Mouse (Mus musculus) brain, embryonic 14.5 days (tissue): Measurements from ENCODE around the gene Xpr1. TPM values are rescaled to one million over a fixed set of nuclear protein-coding genes. Genes with fewer than 3 reads are reported as not detected.

Experiments used
- DNase-seq: peaks from one replicate; pipeline ENCODE4 v3.0.0-alpha.2; 2011; ENCODE audit warnings: low read depth
- CTCF ChIP-seq: fragments of 200-500 bp; IDR thresholded peaks from 2 replicates; pipeline ENCODE4 v1.5.1; 2012; ENCODE audit warnings: inconsistent platforms, mild to moderate bottlenecking, moderate library complexity, borderline replicate concordance; ENCODE audit not compliant: insufficient read depth, insufficient read length; ENCODE audit errors: extremely low read depth
- POLR2A ChIP-seq: fragments of 200-500 bp; IDR thresholded peaks from 2 replicates; pipeline ENCODE4 v1.6.1; 2012; ENCODE audit warnings: mild to moderate bottlenecking, inconsistent platforms, borderline replicate concordance; ENCODE audit not compliant: poor library complexity, insufficient read depth, insufficient read length, severe bottlenecking; ENCODE audit errors: extremely low read depth
- polyA plus RNA-seq: library from polyadenylated mRNA; depleted of rRNA; stranded (reverse); fragments of >200 nt; gene quantifications from 2 replicates; pipeline ENCODE4 v1.2.3, GENCODE M21; 2012

Gene Xpr1
- polyA plus RNA-seq, 1 experiment, result 125 TPM

DNA sequence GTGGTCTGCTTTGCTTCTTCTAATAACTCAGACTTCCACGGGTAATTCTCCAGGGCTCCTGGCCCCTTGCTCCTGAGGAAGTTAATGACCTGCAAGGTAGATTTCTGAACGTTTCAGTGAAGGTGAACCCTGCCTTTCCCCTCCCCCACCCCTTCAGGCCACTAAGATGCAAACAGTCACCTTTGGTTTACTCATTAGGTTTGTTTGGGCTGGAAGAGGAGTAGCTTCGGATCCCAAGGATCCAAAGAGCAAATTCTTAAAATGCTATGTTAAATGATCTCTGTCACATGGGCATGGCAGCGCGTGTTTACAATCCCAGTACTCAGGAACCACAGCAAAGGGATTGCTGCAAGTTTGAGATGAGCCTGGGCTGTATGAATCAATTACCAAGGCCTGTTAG lies 169.8 kb downstream of the Xpr1 start:
- TF ChIP-seq POLR2A (no peak), CTCF (no peak)

DNA sequence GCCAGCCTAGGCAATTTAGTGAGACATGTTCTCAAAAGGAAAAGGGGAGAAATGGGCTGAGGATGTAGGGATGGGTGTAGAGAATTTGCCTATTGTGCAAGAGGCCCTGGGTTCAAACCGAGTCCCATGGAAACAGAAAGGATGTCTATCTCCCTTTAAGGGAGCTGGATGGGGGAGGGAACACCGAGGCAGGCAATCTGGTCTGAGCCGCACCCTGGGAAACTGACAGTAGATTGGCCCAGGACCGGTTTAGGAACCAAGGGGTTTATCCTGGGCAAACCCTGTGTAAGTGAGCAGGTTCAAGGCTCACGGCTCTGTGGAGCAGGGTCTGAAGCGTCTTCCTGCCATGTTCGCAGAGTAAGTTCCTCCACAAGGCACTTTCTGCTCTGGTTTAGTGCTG lies 171.7 kb downstream of the Xpr1 start:
- TF ChIP-seq POLR2A (no peak), CTCF (no peak)
- no peak for DNase-seq

More for the DNA sequence above, 169.8 kb downstream of the Xpr1 start:
- no peak for DNase-seq

DNA sequence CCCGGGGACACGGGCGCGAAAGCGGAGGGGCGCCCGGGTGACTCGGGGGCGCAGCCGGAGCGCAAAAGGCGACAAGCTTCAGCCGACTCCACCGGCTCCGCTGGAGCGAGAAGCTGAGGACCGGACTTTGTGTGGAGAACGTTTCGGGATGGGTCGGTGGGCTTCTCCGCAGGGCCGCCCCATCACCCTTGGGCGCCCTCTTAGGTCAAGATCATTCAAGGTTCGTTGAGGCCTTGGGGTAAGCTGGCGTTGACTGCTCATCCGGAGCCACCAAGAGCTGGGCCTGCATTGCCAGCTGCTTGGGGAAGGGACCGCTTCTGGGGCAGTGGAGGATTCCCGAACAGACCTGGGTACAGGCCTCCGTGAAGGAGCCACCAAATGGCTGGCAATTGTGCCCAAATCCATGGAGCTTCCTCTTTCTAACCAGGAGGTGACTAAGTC lies 172.4 kb downstream of the Xpr1 start:
- no peak for DNase-seq
- TF ChIP-seq CTCF (no peak), POLR2A (no peak)

- peak; percentile 55 for DNase-seq
- TF ChIP-seq CTCF, result no peak
- 0 out of 2 replicates have a peak, but pooled peaks have one; percentile 32 for TF ChIP-seq POLR2A
Measured at GRCm38 (mm10) chr1:155243797-155244770, 173.1 kb downstream of the Xpr1 start, which contains the start of gene BC034090. Gene BC034090, minus strand, starts transcription at chr1:155244444.

GRCm38 (mm10) chr1:155242488-155242745 lies 174.8 kb downstream of the Xpr1 start:
- no peak for TF ChIP-seq CTCF
- TF ChIP-seq POLR2A, result no peak
- DNase-seq, result no peak

GRCm38 (mm10) chr1:155241701-155242487 lies 175.3 kb downstream of the Xpr1 start:
- TF ChIP-seq CTCF, result no peak
- TF ChIP-seq POLR2A, result no peak
- DNase-seq, result no peak

GRCm38 (mm10) chr1:155239962-155240717 lies 177.1 kb downstream of the Xpr1 start:
- no peak for DNase-seq
- TF ChIP-seq POLR2A, result no peak
- no peak for TF ChIP-seq CTCF

DNA sequence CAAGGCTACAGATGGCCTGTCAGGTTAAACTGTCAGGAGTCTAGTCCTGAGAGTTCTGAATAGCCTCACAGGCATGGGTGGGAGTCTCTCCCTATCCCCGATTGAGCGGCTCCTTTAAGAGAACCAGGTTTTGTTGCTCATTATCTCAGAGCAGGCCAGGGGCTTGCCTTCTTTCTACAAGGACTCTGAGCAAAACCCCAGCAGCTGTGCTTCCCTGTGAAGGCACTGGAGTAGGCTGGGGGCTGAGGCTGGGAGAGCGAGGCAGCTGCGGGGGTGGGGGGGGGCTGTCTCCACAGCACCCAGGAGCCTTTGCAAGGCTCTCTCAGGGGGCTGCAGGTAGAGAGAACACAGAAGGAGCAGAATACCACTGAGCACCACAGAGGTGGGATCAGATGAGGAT lies 178.0 kb downstream of the Xpr1 start:
- TF ChIP-seq CTCF (no peak), POLR2A (no peak)
- DNase-seq, result peak; percentile 57

- TF ChIP-seq POLR2A (no peak), CTCF (no peak)
- no peak for DNase-seq
Measured at GRCm38 (mm10) chr1:155238126-155238525, 179.1 kb downstream of the Xpr1 start.

- DNase-seq, result no peak
- TF ChIP-seq CTCF (no peak), POLR2A (no peak)
Measured at GRCm38 (mm10) chr1:155237390-155237789, 179.8 kb downstream of the Xpr1 start.
